Mouse (Mus musculus) left cerebral cortex, postnatal 25 days (tissue): ENCODE results near the gene Gm20696. TPM values are rescaled to one million over a fixed set of nuclear protein-coding genes. Genes with fewer than 3 reads are reported as not detected.

Experiments used
- DNase-seq, 2 experiments: peaks; one replicate each; pipeline ENCODE4 v3.0.0; 2022; ENCODE audit warnings: low spot score in 2 of 2, mixed read lengths in 1 of 2
- intact Hi-C: fragments of 180-260 bp; cut with DNase I; formaldehyde crosslinking; loops from one replicate; pipeline ENCODE4 v1.15.1; 2025
- total RNA-seq, 2 experiments: library from RNA; stranded (reverse); gene quantifications; 2 replicates each; pipeline ENCODE4 v1.2.3; 2021

The Gm20696 gene
- total RNA-seq, 2 experiments from 2014 or later, result 6.1 to 9.5 TPM

- no peak for DNase-seq
- intact Hi-C loops, result no loop called here
These were observed 236.0 kb downstream of the Gm20696 start for GRCm38 (mm10) chr6:99430560-99430959.

DNA sequence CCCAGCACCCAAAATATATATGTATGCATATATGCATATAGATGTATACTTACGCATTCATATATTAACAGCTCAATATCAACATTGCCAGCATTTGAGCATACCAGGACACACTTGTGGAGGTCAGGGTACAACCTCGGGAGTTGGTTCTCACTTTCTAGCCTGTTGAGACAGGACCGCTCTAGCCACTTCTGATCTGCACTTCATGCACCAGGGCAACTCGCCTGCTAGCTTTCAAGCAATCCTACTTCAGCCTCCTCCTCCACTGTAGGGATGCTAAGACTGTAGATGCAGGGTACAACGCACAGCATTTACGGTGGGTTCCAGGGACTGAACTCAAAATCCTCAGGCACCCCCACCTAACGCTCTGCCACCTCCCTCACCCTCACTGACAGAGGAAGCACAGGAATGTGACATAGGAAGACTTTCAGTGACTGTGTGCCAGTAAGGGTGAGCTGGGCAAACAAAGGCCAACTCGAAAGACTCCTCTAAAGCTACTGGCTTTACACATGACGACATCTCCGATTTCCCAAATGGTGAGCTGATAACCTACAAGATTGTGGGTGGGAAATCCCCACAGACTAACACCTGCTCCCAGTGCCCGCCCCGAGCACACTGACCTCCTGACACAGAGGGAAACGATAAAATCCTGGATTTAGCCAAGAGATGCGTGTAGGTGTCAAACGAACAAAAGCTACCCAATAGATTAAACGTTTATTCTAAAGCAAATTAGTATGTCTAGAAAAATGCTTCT, 237.0 kb downstream of the Gm20696 start:
- DNase-seq, result no peak

GRCm38 (mm10) chr6:99428961-99429360, 237.6 kb downstream of the Gm20696 start:
- DNase-seq, result no peak
- intact Hi-C loops, result no loop called here

More for the DNA sequence above, 237.0 kb downstream of the Gm20696 start:
- intact Hi-C loops, result no loop called here

GRCm38 (mm10) chr6:99427301-99427700, 239.3 kb downstream of the Gm20696 start:
- intact Hi-C loops, result no loop called here

DNA sequence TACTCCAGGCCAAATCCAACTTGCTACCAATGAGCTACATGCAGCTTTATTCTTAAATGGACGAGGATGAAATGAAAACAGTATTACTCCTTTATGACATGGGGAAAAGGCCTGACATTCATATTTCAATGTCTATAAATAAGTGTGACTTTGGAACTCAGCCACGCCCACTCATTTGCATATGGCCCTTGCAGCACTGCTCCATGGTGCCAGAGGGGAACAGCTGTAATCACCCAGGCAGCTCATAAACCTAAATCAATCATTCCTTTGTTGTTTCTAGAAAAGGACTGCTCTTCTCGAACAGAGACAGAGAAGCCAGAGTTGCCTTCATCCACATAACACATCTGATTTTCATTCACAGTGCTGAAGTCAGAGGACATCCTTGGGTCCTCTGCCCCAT, 241.6 kb downstream of the Gm20696 start:
- intact Hi-C loops, result no loop called here
- DNase-seq, result no peak

More at GRCm38 (mm10) chr6:99427301-99427700, 239.3 kb downstream of the Gm20696 start:
- DNase-seq, result no peak

DNA sequence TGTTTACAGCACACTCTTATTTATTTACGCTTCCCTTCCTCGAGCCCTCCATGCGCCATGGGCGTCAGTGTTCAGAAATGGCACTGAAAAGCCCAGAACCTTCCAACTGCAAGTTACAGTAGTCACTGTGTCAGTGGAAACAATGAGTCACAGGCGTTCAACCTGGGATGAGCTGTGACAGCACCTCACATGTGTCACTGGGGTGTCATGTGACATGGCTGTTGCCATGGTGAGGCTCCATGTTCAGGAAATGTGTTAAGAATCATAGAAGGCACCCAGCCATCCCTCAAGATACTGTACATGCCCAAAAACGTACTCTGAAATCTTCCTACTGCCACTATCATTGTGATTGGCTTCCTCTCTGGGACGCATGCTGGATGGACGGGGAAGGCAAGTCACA, 245.9 kb downstream of the Gm20696 start:
- intact Hi-C loops, result no loop called here
- DNase-seq, result peak in 1 of 2 experiments; percentile 53

DNA sequence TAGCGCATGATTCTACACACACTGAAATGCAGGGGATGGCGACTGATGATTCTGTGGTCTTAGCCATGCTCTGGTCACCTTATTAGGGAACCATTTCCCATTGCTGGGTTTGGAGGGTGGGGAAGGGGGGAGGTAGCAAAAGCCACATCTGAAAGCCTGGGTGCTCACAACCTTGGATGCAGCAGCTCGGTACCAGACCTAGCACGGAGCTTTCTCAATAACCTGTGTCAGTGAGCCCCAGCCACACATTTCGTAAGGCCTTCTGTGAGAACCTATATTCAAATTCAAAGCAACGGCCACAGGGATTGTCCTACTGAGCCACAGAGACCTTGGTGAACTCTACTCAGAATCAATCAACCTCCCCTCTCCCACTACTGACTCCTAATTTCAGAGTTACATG, 254.0 kb downstream of the Gm20696 start:
- intact Hi-C loops, result no loop called here

DNA sequence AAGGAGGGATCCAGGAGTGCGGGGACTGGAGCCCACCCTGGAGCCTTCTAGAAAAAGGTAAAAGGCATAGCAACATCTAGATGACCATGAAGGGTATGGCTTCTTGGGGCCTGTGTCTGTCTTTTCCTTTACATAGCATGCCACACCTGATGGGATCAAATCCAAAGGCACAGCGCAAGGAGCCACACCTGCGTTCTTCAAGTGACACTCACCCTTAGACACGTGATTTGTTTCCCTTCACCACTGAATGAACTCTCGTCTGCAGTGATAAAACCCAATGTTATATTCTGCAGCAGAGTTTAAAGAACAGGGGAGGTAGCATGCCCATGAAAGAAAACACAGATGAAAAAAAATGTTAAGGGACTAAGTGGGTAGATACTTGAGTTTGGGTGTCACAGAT, 257.0 kb downstream of the Gm20696 start:
- DNase-seq, result no peak
- intact Hi-C loops, result no loop called here

More for the DNA sequence above, 254.0 kb downstream of the Gm20696 start:
- DNase-seq, result no peak

DNA sequence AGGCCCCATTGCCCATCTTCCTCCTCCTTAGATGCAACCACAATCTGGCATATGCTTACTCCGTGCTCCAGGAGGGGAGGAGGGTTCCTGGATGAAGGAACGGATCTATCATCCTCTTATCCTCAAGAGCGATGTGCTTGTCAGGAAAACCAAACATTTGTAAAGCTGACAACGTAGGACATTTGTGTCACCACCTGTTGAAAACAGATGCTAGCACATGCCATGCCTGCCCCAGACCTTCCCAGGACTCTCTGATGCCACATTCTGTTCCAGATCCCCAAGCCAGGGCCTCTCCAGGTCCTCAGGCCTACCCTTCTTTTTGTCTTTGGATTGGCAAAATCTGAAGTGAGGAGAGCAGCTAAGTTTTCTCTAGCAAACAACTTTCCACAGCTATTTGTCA, 257.7 kb downstream of the Gm20696 start:
- no peak for DNase-seq
- intact Hi-C loops, result no loop called here

- DNase-seq, result no peak
- intact Hi-C loops, result no loop called here
These were observed 262.7 kb downstream of the Gm20696 start for GRCm38 (mm10) chr6:99403755-99404390.

DNA sequence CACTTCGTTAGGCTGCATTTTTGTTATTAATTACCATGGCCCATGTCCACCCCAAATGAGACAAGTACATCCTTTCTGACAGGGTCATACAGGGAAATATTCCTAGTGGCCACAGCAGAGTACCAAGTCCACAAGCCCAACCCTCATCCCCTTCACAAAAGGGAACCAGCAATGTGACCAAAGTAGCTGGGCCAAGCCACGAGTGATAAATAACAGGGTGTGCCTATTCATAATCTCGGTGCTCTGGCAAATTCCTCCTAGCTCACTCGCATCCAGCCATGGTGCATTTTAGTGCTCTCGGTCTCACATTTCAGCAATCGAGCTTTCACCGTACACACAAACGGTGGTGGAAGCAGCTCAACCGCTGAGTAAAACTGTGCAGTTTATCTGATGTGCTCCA, 263.7 kb downstream of the Gm20696 start:
- DNase-seq, result no peak
- intact Hi-C loops, result no loop called here

DNA sequence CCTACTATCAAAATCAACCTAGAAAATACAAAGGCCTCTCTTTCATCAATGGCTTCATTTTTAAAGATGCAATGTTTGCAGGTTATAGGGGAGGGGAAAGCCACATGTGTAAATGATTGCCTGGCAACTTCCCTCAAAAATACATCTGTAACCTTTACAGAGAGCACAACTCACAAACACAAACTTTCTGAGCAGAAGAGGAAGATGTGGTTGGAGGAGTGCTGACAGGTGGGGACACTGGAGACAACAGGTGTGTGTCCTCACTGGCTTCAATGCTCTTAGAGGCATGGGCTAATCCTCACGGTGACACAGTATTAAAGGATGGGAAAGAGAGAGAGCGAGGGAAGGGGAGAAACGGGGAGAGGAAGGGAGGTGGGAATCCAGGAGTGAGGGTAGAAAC, 264.2 kb downstream of the Gm20696 start:
- intact Hi-C loops, result no loop called here
- no peak for DNase-seq

GRCm38 (mm10) chr6:99401801-99402200, 264.8 kb downstream of the Gm20696 start:
- DNase-seq, result no peak
- intact Hi-C loops, result no loop called here

- no peak for DNase-seq
- intact Hi-C loops, result no loop called here
These were observed 265.4 kb downstream of the Gm20696 start for GRCm38 (mm10) chr6:99401211-99401610.

- DNase-seq, result no peak
- intact Hi-C loops, result no loop called here
These were observed 270.9 kb downstream of the Gm20696 start for GRCm38 (mm10) chr6:99395745-99396144.

DNA sequence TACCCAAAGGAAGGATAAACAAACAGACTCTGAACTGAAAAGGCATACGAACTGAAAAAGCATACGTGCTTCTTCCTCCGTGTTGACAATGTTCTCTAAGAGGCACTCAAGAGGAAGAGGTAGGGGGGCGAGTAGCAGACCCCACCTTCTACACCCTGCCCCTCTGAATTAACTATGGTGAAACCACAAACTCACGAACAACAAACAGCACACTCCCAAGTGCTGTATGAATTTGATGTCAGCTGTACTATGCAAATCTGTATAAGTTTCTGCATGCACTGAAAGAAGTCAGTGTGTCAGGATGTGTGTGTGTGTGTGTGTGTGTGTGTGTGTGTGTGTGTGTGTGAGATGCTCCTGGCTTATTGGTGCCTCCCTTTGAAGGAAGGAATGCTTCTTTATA, 271.8 kb downstream of the Gm20696 start:
- DNase-seq, result no peak
- intact Hi-C loops, result no loop called here

- intact Hi-C loops, result no loop called here
- no peak for DNase-seq
These were observed 274.1 kb downstream of the Gm20696 start for GRCm38 (mm10) chr6:99392484-99392883.

DNA sequence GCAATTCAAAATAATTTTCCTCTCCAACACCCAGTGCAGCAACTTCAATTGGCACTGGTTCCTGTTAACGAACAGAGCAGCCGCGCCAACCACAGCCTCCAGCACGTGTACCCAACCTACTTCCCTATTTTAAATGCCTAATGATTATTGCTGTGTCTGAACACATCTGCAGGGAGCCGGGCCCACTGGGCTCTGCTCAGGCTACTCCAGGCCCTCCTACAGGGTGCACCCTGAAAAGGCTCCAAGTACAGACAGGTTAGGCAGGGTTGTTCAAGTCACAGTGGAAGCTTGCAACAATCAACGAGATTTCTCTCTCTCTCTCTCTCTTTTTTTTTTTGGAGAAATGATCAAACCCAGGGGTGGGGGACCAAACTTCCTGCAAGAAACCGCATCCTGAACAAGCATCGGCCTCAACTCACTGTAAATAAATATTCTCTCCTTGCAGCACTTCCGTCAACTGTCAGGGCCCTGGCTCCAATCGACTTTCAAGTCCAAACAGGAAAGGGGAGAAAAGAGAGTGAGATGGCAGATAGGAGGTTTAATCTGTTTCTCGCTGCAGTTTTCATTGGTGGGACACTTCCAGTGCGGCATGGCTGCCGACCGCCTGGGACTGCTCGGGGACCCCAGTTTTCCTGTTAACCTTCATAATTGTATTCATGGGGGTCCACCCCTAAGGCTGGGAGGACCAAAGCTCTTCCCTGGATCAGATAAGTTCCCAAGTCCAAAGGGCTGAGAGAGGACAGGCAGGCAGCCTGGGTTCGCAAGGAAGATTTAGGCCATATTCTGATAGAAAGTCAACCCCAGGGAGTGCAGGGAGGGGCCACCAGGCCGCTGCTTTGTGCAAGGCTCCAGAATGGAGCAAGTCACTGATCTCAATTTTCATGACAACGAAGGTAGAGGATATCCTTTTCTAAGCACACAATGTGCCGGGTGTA, 277.6 kb downstream of the Gm20696 start:
- intact Hi-C loops, result no loop called here
- no peak for DNase-seq

GRCm38 (mm10) chr6:99388023-99388422, 278.6 kb downstream of the Gm20696 start:
- no peak for DNase-seq
- intact Hi-C loops, result no loop called here

GRCm38 (mm10) chr6:99385059-99385604, 281.5 kb downstream of the Gm20696 start:
- intact Hi-C loops, result no loop called here
- DNase-seq, result no peak
